Mouse (Mus musculus) lung, embryonic 16.5 days (tissue): ENCODE measurements around the gene Kncn. TPM values are rescaled to one million over a fixed set of nuclear protein-coding genes. Genes with fewer than 3 reads are reported as not detected.

Source experiments
- ATAC-seq: fragments of 200-750 bp; cut with Nextera tagmentation; 2 replicates; pipeline ENCODE4 v1.8.0; 2017; ENCODE audit warnings: low read depth, mild to moderate bottlenecking, moderate library complexity
- H3K27ac ChIP-seq: fragments of 300-500 bp; sonication (generic); 2 replicates; pipeline ENCODE4 v1.5.1; 2014; ENCODE audit warnings: mild to moderate bottlenecking, control low read depth, low read length
- H3K27me3 ChIP-seq: fragments of 300-500 bp; sonication (generic); 2 replicates; pipeline ENCODE4 v1.6.1; 2014; ENCODE audit warnings: low read depth, low read length, mixed read lengths; ENCODE audit not compliant: control insufficient read depth, insufficient read depth
- H3K36me3 ChIP-seq: fragments of 300-500 bp; sonication (generic); 2 replicates; pipeline ENCODE4 v1.6.1; 2014; ENCODE audit warnings: low read length; ENCODE audit not compliant: control insufficient read depth, insufficient read depth
- H3K4me1 ChIP-seq: fragments of 300-500 bp; sonication (generic); replicated peaks from 2 replicates; pipeline ENCODE4 v1.6.1; 2014; ENCODE audit warnings: low read length, mixed read lengths; ENCODE audit not compliant: control insufficient read depth, insufficient read depth
- H3K4me2 ChIP-seq: fragments of 300-500 bp; sonication (generic); 2 replicates; pipeline ENCODE4 v1.6.1; 2014; ENCODE audit warnings: low read depth, low read length, control low read depth
- H3K4me3 ChIP-seq: fragments of 300-500 bp; sonication (generic); 2 replicates; pipeline ENCODE4 v1.5.1; 2014; ENCODE audit warnings: mild to moderate bottlenecking, low read length, control low read depth
- H3K9ac ChIP-seq: fragments of 300-500 bp; sonication (generic); 2 replicates; pipeline ENCODE4 v1.6.1; 2014; ENCODE audit warnings: low read length, control low read depth
- H3K9me3 ChIP-seq: fragments of 300-500 bp; sonication (generic); 2 replicates; pipeline ENCODE4 v1.6.1; 2016; ENCODE audit warnings: low read length; ENCODE audit not compliant: control insufficient read depth
- WGBS: fragments of 180-500 bp; shearing (Covaris S2); extraction: QIAGEN DNeasy Blood & Tissue Kit; methylation state at CpG from one replicate; pipeline ENCODE4 v1.1.7; 2014; 5-methylcytosine and 5-hydroxymethylcytosine counted together
- polyA plus RNA-seq: library from polyadenylated mRNA; unstranded; fragments of >200 nt; fragmentation: Nextera tagmentation; extraction: Ambion mirVana; gene quantifications from 2 replicates; pipeline ENCODE4 v1.2.1, GENCODE M21; 2015

The Kncn gene
- polyA plus RNA-seq, 1 experiment from 2014 or later: not detected

DNA sequence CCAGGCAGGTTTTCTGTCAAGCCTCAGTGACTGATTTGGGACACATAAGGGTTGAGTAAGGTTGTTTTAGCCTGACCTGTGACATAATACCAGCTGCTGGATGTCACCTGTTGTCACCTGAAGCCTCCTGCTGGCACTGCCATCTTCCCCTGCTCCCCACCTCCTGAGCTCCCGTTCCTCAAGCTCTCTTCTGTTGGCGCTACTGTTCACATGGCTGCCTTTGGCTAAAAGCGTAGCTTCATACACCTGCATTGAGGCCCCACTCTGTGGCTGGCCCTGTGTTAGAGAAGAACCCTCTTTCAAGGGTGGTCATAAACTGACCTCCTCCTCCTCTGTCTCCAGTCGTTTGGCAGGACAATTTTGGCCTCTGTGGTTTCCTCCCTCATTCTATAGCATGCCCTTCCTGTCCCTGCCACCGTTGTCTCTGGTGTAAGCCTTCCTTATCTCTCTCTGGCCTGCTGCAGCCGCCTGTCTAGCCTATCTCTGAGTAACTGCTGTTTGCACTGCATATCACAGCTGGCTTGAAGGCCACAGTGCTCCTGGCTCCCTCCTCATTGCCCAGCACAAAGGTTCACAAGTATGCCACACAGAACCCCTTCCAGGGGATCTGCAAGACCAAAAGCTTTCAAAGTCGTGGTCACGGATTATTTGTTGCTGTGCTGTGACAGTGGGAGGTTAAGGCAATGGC lies 35.1 kb upstream of the Kncn start:
- Histone ChIP-seq H3K27ac (no peak overlapping the region), H3K36me3 (peaks cover 2% of the 10 kb centered on the region), H3K9me3 (no peaks in the 10 kb centered on the region), H3K4me2 (no peak overlapping the region), H3K4me3 (no peak overlapping the region), H3K4me1 (peaks cover 4% of the 10 kb centered on the region; the same call in 1 of the 2 replicates), H3K27me3 (no peaks in the 10 kb centered on the region), H3K9ac (no peak overlapping the region)
- 45% methylated on average over 8 of the region's 8 CpGs for WGBS
- no peak for ATAC-seq

DNA sequence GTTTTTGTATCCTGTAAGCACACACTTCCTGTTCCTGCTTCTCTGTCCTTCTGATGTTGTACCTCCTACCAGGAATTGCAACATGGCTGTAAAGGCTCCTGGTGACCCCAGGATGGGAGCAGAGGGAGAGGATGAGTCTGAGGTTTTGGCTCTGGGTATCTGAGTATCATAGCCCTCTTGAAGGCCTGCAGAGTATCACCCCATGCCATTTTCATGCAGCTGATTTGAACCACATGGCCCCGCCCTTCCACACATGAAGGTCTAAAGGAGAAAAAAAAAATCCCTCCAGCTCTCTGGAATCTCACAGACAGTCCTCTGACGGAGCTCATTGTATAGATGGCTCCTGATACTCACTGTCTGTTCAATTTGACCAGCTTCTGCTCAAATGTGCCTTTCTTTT lies 34.1 kb upstream of the Kncn start:
- Histone ChIP-seq H3K9me3 (no peaks in the 10 kb centered on the region), H3K36me3 (peaks cover 2% of the 10 kb centered on the region), H3K4me2 (no peak overlapping the region), H3K27me3 (no peaks in the 10 kb centered on the region), H3K9ac (no peak overlapping the region), H3K4me1 (peaks cover 4% of the 10 kb centered on the region; the same call in 1 of the 2 replicates), H3K27ac (no peak overlapping the region), H3K4me3 (no peak overlapping the region)
- WGBS: 65% methylated on average over 2 of the region's 2 CpGs
- no peak for ATAC-seq

- Histone ChIP-seq H3K27me3 (no peaks in the 10 kb centered on the region), H3K36me3 (peaks cover 2% of the 10 kb centered on the region), H3K9ac (no peak overlapping the region), H3K9me3 (no peaks in the 10 kb centered on the region), H3K4me2 (no peak overlapping the region), H3K4me3 (no peak overlapping the region), H3K4me1 (peaks cover 4% of the 10 kb centered on the region; the same call in 1 of the 2 replicates), H3K27ac (no peak overlapping the region)
- no peak for ATAC-seq
- WGBS: 19% methylated on average over 2 of the region's 2 CpGs
Measured at GRCm38 (mm10) chr4:115850631-115851030, 33.6 kb upstream of the Kncn start.

DNA sequence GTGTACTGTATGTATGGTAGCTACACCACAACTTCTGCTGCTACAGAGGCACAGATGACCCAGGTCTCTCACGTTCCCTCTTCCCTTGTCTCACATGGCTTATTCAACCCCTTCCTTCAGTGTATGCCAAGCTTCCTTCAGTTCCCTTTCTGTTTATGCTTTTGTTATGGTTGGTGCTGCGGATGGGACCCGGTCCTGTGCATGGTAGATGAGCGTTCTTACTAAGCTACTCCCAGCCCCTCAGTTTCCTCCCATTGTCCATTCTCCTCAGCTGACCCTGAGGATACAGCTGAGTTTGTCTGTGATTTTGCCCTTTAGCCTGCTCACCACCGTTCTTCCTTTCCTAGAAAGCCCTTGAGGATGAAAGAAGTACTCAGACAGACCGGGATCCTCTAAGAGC lies 32.6 kb upstream of the Kncn start:
- Histone ChIP-seq H3K4me1 (peaks cover 4% of the 10 kb centered on the region; the same call in 1 of the 2 replicates), H3K27me3 (no peaks in the 10 kb centered on the region), H3K9me3 (no peaks in the 10 kb centered on the region), H3K36me3 (peaks cover 2% of the 10 kb centered on the region), H3K27ac (no peak overlapping the region), H3K4me3 (no peak overlapping the region), H3K4me2 (no peak overlapping the region), H3K9ac (no peak overlapping the region)
- peak; percentile 79 for ATAC-seq
- WGBS: 61% methylated on average over 6 of the region's 6 CpGs

GRCm38 (mm10) chr4:115855100-115855499 lies 29.1 kb upstream of the Kncn start:
- Histone ChIP-seq H3K9me3 (no peaks in the 10 kb centered on the region), H3K4me2 (no peak overlapping the region), H3K9ac (no peak overlapping the region), H3K27ac (no peak overlapping the region), H3K4me3 (no peak overlapping the region), H3K4me1 (no peaks in the 10 kb centered on the region), H3K27me3 (no peaks in the 10 kb centered on the region), H3K36me3 (no peaks in the 10 kb centered on the region; the same call in 1 of the 2 replicates)
- ATAC-seq: no peak
- WGBS: 58% methylated on average over 6 of the region's 6 CpGs

DNA sequence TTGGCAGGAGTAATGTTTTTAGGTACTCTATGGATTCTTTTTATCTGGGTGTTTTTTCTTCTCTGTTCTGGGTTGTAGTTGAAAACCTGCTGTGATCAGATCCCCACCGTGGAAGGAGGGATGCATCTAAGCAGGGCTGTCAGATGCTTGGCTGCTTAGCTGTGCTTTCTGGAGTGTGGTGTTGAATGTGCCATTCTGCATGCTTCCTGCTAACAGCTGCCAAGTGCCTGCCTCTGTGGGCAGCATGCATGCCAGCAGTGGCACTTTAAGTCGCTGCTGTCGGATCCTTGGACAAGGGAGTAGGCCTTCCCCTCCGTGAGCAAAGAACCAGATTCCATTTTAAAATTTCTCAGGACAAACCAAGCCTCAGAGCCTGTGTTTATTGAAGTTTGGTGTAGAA lies 28.6 kb upstream of the Kncn start:
- no peak overlapping the region for H3K9ac ChIP-seq
- no peak overlapping the region for H3K4me3 ChIP-seq
- H3K4me1 ChIP-seq: no peaks in the 10 kb centered on the region
- ATAC-seq: no peak
- peaks cover 4% of the 10 kb centered on the region; the same call in 1 of the 2 replicates for H3K36me3 ChIP-seq
- H3K27me3 ChIP-seq: no peaks in the 10 kb centered on the region
- WGBS: 56% methylated on average over 4 of the region's 4 CpGs
- H3K27ac ChIP-seq: no peak overlapping the region
- H3K9me3 ChIP-seq: no peaks in the 10 kb centered on the region
- no peak overlapping the region for H3K4me2 ChIP-seq

DNA sequence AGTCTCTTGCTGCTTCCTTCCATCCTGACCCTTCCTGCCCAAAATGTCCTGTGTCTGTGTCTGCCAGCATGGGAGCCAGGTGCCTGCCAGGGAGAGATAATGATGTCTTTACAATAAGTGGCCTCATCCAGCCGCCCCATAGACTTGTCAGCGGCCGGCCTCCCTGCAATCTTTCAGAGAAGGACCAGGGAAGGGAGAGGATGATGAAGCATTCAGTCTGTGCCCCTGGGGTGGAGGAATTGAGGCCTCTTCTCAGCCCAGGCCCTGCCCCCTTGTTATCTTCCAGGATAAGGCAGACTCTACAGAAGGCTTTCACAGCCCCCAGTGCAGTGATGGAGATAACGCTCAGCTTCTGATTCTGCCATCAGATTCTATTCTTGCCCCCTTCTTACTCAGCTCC lies 27.9 kb upstream of the Kncn start:
- 64% methylated on average over 4 of the region's 4 CpGs for WGBS
- no peak for ATAC-seq
- H3K36me3 ChIP-seq: peaks cover 4% of the 10 kb centered on the region; the same call in 1 of the 2 replicates

GRCm38 (mm10) chr4:115857293-115857883 lies 26.8 kb upstream of the Kncn start:
- Histone ChIP-seq H3K9ac (no peak overlapping the region), H3K27me3 (no peaks in the 10 kb centered on the region), H3K4me3 (no peak overlapping the region), H3K4me2 (no peak overlapping the region), H3K36me3 (peaks cover 9% of the 10 kb centered on the region; the same call in 1 of the 2 replicates), H3K4me1 (no peaks in the 10 kb centered on the region), H3K27ac (no peak overlapping the region), H3K9me3 (no peaks in the 10 kb centered on the region)
- ATAC-seq: no peak
- 65% methylated on average over 9 of the region's 9 CpGs for WGBS

More for the DNA sequence above, 27.9 kb upstream of the Kncn start:
- Histone ChIP-seq H3K9ac (no peak overlapping the region), H3K27me3 (no peaks in the 10 kb centered on the region), H3K4me1 (no peaks in the 10 kb centered on the region), H3K4me3 (no peak overlapping the region), H3K9me3 (no peaks in the 10 kb centered on the region), H3K4me2 (no peak overlapping the region), H3K27ac (no peak overlapping the region)

DNA sequence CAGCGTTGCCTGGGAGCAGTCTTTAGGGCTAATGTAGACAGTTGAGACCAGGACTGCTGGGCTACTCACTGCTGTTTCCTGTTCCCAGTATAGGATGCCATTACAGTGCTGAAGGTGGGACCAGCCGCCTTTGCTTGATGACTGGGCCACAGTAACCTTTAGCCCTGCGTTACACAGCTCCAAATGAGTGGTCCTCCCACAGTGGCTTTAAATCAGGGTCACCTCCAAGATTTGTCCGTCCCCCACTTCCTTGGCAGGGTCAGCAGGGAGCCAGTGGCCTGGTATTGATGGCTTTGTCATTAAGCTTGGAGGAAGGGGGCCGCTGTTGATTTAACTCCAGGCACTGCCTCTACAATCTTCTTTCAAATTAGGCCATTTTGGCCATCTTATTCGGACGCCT lies 20.8 kb upstream of the Kncn start:
- Histone ChIP-seq H3K27ac (no peak overlapping the region), H3K9ac (no peak overlapping the region), H3K4me1 (no peaks in the 10 kb centered on the region), H3K9me3 (no peaks in the 10 kb centered on the region), H3K4me3 (no peak overlapping the region), H3K27me3 (no peaks in the 10 kb centered on the region), H3K36me3 (peaks cover 11% of the 10 kb centered on the region), H3K4me2 (no peak overlapping the region)
- ATAC-seq: no peak
- WGBS: 70% methylated on average over 7 of the region's 7 CpGs
